Mouse (Mus musculus) heart, postnatal 36 days (tissue): Measurements from ENCODE around the gene Prss53. TPM values are rescaled to one million over a fixed set of nuclear protein-coding genes. Genes with fewer than 3 reads are reported as not detected.
"Not testable (repeated sequence)": the region's sequence is repeated elsewhere in the genome, so short reads cannot be mapped to it uniquely, and the experiment has no call there.

Source experiments
- DNase-seq, 2 experiments: peaks; one replicate each; pipeline ENCODE4 v3.0.0; 2021 to 2022
- intact Hi-C: fragments of 180-260 bp; cut with DNase I; formaldehyde crosslinking; loops from one replicate; pipeline ENCODE4 v1.15.1; 2025
- total RNA-seq, 2 experiments: library from RNA; stranded (reverse); gene quantifications; 2 replicates each; pipeline ENCODE4 v1.2.3; 2021

The Prss53 gene
- total RNA-seq, 2 experiments from 2014 or later, result 0.81 to 1.1 TPM

GRCm38 (mm10) chr7:127915293-127915692 is 24.5 kb upstream of the Prss53 start:
- intact Hi-C loops, result no loop called here
- DNase-seq, result no peak

GRCm38 (mm10) chr7:127912938-127913337 is 22.2 kb upstream of the Prss53 start:
- DNase-seq, result no peak
- intact Hi-C loops, result no loop called here

GRCm38 (mm10) chr7:127912190-127912871 is 21.6 kb upstream of the Prss53 start, which contains the start of gene Kat8:
Gene Kat8 (plus strand): TSS chr7:127912516.
- intact Hi-C loops, result no loop called here
- DNase-seq, result peak; percentile 83 to 85

- DNase-seq, result no peak
- intact Hi-C loops, result no loop called here
Measured at GRCm38 (mm10) chr7:127908656-127909055, 17.9 kb upstream of the Prss53 start.

DNA sequence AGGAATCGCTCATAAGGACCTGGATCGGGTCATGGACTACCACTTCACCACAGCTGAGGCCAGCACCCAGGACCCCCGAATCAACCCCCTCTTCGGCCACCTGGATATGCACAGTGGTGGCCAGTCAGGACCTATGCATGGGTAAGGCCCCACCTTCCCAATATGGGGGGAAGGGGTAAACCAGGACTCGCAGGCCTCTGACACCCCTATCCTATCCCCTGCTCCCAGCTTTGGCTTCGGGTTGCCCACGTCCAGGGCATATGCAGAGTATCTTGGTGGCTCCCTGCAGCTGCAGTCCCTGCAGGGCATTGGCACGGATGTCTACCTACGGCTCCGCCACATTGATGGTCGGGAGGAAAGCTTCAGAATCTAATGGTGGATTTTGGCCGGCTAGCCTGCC is 17.2 kb upstream of the Prss53 start:
- intact Hi-C loops, result no loop called here
- no peak for DNase-seq

DNA sequence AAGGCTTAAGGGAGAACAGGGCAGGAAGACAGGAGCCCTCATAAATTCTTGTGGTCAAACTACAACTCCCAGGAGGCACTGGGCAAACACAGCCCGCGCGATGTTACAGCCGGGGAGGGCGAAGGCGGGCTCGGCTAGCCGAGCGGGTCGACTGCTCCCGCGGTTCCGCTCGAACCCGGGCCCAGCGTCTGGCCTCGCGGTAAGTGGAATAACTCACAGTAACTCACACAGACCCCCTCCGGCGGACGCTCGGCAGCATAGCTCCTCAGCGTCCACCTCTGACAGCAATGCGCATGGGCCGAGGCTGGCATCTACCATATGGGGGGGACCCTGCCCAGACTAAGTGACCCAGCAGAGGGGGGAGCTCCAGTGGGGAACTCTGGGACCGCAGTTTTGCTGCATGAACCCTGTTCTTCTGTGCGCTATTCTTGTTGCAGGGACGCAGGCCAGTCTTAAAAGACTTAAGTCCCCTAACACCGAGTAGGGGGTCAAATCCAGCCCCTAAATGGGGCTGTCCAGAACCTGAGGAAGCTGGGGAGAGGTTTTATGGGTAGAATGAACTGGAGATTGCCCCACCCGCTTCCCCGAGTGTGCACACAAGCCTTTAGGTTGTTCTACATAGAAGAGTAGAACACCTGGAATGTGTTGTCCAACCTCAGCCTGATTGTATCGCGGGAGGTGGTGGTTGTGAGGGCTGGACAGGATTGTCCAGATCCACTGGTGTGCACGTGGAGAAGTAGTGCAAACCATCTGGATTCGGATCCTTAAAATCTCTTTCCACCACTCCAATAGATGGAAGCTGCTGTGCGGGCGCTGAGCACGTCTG is 13.4 kb upstream of the Prss53 start, which contains the start of gene Bckdk:
Gene Bckdk (plus strand): TSS at position 112 of the 826 bp plus-strand sequence.
- intact Hi-C loops, result no loop called here
- peak; percentile 68 to 78 for DNase-seq

GRCm38 (mm10) chr7:127901772-127902171 is 11.0 kb upstream of the Prss53 start:
- DNase-seq, result no peak
- intact Hi-C loops, result no loop called here

- intact Hi-C loops, result loop anchor here (5.0 kb wide), 1 partner anchor 98 kb away; the partner anchor contains the start of gene Hsd3b7
- no peak for DNase-seq
Measured at GRCm38 (mm10) chr7:127899997-127900396, 9.2 kb upstream of the Prss53 start.

- no peak for DNase-seq
- intact Hi-C loops, result loop anchor here (5.0 kb wide), 1 partner anchor 96 kb away; the partner anchor contains the start of gene Hsd3b7
Measured at GRCm38 (mm10) chr7:127898179-127898956, 7.6 kb upstream of the Prss53 start.

GRCm38 (mm10) chr7:127897542-127897941 is 6.8 kb upstream of the Prss53 start:
- intact Hi-C loops, result loop anchor here (5.0 kb wide), 1 partner anchor 95 kb away; the partner anchor contains the start of gene Hsd3b7
- DNase-seq, result no peak

DNA sequence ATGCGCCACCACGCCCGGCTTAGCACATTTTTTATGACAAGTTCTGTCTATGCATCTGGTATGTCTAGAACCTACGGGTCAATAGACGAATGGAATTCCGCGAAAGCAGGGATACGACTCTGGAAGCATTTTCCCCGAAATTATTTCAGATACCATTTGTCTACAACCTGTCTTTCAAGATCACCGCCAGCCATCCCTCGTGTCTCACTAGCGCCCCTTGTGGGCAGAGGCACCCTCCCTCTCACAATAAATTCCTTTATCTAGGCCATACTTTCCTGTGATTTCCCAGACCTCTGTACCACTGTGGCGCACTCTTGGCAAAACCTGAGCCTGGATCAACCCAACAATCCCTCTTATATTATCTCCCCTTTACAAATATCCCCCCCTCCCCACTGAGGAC is 5.6 kb upstream of the Prss53 start:
- peak; percentile 50 to 68 for DNase-seq
- intact Hi-C loops, result loop anchor here (5.0 kb wide), 1 partner anchor 94 kb away; the partner anchor contains the start of gene Hsd3b7

GRCm38 (mm10) chr7:127895891-127896290 is 5.1 kb upstream of the Prss53 start:
- DNase-seq, result not testable (repeated sequence)
- intact Hi-C loops, result loop anchor here (2.0 to 5.0 kb wide), 2 partner anchors 17 to 94 kb away; partner anchors contain the start of gene Hsd3b7

GRCm38 (mm10) chr7:127895442-127895841 is 4.7 kb upstream of the Prss53 start, which contains the start of the genes Gm21974 and Vkorc1:
Gene Gm21974 (minus strand): TSS chr7:127895454.
Gene Vkorc1 (minus strand): TSS chr7:127895617.
- peak; percentile 93 for DNase-seq
- intact Hi-C loops, result loop anchor here (2.0 to 5.0 kb wide), 2 partner anchors 17 to 93 kb away; partner anchors contain the start of gene Hsd3b7

DNA sequence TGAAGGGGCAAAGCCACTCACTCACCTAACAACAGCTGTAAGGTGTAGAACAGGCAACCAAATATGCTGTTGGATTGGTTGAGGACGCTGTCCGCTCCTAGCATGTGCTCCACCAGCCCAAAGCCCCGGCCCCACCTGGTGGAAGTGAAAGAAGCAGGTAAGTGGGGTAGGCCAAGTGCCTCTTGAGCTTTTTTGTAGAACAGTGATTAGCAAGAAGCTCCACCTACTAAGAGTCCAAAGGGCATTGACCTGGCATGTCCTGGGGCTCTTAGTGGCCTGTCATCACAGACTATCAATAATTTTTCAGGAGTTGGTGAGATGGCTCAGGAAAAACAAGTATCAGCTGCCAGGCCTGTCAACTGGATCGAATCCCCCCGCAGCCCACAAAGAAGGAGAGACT is 3.7 kb upstream of the Prss53 start:
- intact Hi-C loops, result loop anchor here (2.0 kb wide), 1 partner anchor 16 kb away; no protein-coding TSS in a partner anchor
- no peak for DNase-seq

DNA sequence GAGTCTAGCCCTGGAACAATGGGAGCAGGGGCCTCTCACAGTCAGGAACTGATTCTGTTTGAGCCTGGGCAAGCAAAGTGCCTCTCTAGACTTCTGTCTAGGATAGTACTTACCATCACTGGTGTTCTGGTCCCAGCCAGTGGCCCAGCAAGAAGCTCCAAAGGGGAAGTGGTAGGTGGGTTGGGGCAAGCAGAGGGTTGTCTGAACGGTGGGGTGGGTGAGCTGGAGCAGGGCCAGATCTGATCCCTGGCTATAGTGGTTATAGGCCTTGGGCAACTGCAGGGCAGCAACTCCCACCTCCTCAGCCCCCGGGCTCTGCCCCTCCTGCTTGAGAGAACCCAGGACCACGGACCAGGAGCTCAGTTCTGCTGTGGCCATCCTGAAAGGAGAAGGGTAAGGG is 1.9 kb downstream of the Prss53 start:
- DNase-seq, result no peak
- intact Hi-C loops, result no loop called here

GRCm38 (mm10) chr7:127887781-127888180 is 3.0 kb downstream of the Prss53 start:
- intact Hi-C loops, result no loop called here
- DNase-seq, result no peak

GRCm38 (mm10) chr7:127887191-127887590 is 3.6 kb downstream of the Prss53 start:
- no peak for DNase-seq
- intact Hi-C loops, result no loop called here

DNA sequence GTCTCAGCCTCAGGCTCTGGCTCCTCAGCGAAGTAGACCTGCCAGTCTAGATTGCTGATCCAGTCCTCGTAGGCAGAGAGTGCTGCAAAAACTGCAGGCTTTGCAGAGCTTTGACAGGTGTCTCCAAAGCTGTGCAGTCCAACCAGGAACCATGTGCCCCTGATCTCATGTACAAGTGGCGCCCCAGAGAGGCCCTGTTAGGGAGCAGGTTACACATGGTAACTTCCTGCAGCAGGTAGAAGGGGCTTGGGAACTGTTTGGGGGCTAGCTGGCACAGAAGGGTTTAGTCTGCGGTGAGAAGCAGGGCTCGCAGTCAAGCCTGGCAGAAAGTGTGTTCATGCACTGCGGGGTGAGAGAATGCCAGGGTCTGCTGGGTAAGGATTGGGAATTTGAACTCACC is 4.2 kb downstream of the Prss53 start:
- intact Hi-C loops, result no loop called here
- no peak for DNase-seq

DNA sequence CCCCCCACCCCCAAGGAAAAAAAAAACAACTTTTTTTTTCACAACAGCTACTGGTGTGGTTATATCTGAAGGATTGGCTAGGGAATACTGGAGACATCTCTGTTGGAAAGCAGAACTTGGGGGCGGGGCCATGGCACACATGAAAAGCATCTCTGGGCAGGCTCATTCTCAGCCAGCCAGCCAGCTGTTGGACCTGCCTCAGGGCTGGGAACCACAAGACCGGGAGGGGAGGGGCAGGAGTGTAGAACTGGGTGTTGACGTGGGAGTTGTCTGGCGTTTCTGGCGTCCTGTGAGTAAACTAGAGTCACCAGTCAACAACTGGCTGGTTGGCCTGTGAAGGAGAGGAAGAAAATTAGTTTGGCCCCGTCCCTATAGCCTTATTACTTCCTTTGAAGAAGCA is 4.8 kb downstream of the Prss53 start:
- intact Hi-C loops, result no loop called here
- peak; percentile 67 to 71 for DNase-seq

- intact Hi-C loops, result no loop called here
- no peak for DNase-seq
Measured at GRCm38 (mm10) chr7:127880431-127880830, 10.3 kb downstream of the Prss53 start.
